Mouse (Mus musculus) kidney, postnatal 10 days (tissue): ENCODE measurements around the gene Asic2.

Source experiments
- DNase-seq: peaks from one replicate; pipeline ENCODE4 v3.0.0; 2021; ENCODE audit warnings: mixed read lengths

The Asic2 gene

DNA sequence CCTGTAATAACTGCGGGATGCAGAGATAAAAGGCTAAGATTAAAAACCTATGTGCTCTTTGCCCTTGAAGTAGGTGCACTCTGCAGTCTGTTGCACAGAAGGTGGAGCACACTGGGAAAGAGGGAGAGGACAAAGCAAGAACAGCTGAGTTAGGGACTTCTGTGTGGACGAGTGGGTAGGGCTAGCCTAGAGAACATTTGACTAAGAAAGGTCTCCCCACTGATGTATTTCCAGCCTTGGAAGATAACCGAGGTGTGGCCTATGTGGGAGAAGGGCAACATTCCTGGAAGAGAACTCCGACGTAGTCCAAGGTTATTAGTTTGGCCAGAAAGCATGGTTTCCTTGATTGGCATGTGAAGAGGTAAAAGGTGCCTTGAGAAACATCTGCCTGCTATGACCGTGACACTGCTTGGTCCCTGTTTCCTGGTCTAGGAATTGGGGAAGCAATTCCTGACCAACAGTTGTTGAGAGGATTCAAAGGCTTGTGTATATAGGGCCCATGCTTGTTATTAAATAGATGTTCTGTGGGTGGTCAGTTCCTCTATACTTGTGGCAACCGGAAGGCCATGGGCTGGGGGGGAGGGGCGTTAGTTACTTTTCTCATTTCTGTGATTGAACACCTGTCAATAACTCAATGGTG lies 463.3 kb downstream of the Asic2 start:
- DNase-seq = no peak

- DNase-seq = no peak
These were observed 466.6 kb downstream of the Asic2 start for GRCm38 (mm10) chr11:81501473-81502246.

- no peak for DNase-seq
These were observed 469.3 kb downstream of the Asic2 start for GRCm38 (mm10) chr11:81498990-81499389.

GRCm38 (mm10) chr11:81497652-81498391 lies 470.4 kb downstream of the Asic2 start:
- no peak for DNase-seq

GRCm38 (mm10) chr11:81496446-81496845 lies 471.8 kb downstream of the Asic2 start:
- DNase-seq = no peak

- no peak for DNase-seq
These were observed 475.9 kb downstream of the Asic2 start for GRCm38 (mm10) chr11:81492351-81492750.

- DNase-seq = no peak
These were observed 479.0 kb downstream of the Asic2 start for GRCm38 (mm10) chr11:81489144-81489735.

DNA sequence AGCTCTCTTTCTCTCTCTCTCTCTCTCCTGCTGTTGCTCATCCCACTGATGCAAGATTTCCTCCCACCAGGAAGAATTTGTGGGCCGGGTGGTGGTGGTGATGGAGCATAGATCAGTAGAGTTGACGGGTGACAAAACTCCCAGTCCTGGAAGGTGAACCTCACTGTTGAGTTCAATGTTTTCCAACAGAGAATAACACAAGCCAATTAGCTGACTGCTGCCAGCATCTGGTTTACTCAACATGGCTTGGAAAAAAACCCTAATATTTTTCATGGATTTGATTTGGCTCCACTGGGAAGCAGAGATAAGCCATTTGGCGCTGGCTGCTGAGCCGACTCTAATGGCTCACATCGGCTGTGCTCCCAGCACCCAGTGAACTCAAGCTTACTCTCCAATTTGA lies 479.6 kb downstream of the Asic2 start:
- DNase-seq = no peak

DNA sequence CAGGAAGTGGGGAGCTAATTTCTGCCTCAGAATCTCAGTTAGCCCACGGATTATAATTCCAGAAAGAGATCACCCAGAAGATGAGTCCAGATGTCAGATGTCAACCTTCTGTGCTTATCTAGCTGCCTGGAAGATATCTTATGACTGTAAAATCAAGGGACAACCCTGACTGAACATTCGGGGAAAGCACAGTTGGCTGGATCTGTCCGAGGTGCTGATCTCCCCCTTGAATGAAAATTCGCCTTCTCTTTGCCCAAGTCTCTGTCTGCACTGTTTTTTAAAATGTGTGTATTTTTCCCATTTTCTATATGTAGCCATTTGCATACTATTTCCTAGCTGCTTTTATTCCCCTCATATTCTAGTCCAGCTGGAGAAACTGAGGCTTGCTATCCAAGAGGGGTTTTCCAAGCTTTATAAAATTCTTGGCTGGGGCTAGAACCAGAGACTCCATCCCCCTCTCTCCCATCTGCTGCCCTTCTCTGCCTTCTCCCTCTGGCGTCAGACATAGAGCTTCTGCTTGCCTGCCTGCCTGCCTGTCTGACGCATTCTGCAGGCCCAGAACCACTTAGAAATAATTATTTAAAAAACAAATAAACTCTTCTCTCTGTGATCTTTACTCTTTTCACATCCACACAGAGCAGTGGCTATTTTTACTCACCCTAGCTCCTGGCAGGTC lies 481.9 kb downstream of the Asic2 start:
- DNase-seq = peak; percentile 60

- DNase-seq = peak; percentile 12
These were observed 487.1 kb downstream of the Asic2 start for GRCm38 (mm10) chr11:81481198-81481597.

DNA sequence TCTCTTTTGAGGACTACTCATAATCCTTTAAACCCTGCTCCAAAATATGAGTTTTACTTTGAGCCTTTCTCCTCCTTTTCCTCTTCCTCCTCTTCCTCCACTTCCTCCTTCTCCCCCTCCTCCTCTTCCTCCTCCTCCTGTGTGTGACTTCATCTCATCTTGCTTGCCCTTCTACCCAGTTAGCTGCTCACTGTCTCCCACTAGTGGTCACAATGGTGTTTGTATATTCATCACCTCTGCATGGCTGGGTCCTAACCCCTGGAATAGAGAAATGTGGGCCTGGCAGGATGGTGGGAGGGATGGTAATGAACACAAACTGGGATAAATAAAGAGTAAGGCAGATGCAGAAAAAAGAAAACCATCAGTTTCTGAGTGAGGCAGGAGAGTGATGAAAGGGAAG lies 492.0 kb downstream of the Asic2 start:
- DNase-seq = peak; percentile 19

GRCm38 (mm10) chr11:81474121-81474520 lies 494.1 kb downstream of the Asic2 start:
- DNase-seq = peak; percentile 13

DNA sequence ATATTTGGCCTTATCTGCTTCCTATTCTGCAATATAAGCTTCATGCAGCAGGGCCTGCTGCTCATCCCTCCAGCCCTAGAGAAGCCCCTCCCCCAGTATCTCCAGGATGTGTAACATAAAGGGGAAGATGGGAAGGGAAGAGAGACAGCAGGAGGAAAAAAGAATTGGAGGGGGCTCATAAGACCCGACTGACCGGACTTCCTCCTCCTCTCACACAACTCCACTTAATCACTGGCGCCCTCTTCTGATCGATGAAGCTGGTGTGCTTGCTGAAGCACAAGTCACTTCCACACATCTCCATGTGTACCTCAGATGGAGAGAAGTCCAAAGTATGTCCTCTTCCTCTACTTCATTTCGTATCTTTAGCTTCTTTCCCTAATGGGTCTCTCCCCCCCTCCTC lies 506.1 kb downstream of the Asic2 start:
- DNase-seq = peak; percentile 76

GRCm38 (mm10) chr11:81461748-81462147 lies 506.5 kb downstream of the Asic2 start:
- no peak for DNase-seq

GRCm38 (mm10) chr11:81454921-81455320 lies 513.3 kb downstream of the Asic2 start:
- DNase-seq = peak; percentile 49

DNA sequence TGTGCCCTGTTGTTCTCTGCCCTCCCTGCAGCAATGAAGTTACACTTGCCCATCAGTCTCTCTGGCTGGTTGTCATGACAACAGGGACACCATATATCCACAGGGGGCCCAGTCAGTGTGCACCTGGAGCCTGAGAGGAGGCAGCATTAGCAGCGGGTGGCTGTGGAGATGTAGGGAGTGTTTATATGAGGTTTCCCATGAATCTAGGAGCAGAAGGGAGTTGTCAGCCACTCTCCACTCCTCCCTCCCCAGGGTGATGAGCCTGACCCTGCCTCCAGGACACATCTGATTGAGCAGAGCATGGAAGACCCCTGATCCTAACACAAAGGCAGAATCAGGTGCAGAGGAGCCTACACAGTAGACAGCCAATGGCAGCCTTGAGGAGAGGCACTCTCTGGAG lies 514.1 kb downstream of the Asic2 start:
- no peak for DNase-seq

- DNase-seq = peak; percentile 49
These were observed 519.0 kb downstream of the Asic2 start for GRCm38 (mm10) chr11:81449271-81449705.

DNA sequence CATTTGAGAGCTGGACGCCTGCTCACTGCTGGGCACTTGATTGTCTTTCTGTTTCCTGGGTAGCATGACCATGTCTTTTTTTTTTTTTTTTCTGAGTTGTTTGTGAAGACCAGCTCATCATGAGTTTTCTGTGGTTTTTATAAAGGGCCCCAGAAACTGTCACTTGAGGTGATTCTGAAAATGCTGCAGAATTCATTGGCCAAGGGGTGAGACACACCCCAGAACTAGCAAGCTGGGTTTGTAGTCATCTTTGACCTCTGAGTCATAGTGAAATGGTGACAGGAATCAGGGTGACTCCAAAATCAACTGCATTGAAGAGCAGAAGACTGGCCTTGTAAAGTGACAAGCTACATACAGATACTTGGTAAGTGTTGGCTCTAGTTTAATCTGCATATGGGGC lies 521.9 kb downstream of the Asic2 start:
- DNase-seq = no peak

DNA sequence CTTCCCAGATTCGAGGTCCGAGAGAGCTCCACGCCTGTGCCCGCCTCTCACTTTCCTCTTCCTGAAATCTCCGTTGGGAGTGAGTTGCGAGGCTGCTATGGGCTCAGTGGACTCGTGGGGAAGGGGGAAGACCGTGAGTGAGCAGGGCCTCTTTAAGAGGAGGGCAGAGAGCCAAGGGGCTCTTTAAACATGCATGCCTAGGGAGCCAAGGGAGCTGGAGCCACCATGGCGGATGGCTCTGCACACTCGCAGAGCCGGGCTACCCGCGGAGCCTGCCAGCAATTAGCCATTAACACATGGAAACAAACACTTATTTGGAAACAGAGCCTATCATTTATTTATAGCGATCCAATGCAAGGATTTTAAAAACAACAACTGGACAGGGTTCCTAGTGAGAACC lies 541.4 kb downstream of the Asic2 start:
- no peak for DNase-seq

GRCm38 (mm10) chr11:81419112-81419511 lies 549.1 kb downstream of the Asic2 start:
- DNase-seq = no peak

GRCm38 (mm10) chr11:81418027-81418426 lies 550.2 kb downstream of the Asic2 start:
- DNase-seq = no peak

DNA sequence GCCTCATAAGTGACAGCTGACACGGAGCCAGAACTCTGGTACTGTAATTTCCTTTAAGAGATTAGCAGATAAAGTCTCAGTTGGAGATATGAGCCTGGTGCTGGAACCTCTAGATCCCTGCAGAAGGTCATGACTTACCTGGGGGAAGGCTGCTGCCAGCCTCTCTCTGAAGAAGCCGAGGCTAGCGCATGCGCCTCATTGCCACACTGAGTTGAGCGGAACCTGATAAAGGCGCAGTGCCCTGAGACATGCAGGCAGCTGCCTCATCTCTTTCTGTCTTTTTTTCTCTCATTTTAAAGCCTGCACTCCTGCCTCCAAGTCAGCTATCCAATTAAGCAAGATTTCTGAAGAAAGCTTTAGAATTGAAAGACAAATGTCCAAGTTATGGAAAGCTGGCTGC lies 551.9 kb downstream of the Asic2 start:
- no peak for DNase-seq

DNA sequence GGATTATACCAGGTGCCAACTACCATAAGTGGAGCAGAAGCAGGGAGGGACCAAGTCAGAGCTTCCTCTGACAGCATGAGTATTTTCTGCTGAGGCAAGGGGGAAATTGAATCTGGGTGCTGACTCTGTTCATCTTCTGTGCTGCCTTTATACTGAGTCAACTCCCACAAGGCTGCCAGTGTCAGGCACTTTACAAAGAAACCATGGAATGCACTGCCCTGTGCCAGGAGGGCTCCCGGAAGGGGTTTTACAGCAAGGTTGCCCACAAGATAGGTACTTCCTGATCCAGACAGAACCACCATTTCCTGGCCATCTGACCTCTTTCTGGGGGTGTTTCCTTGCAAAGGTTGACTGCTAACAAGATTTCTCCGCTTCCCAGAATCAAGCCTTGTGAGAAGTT lies 553.7 kb downstream of the Asic2 start:
- DNase-seq = no peak
